Mouse (Mus musculus): ENCODE results near the gene Slc38a4. TPM values are rescaled to one million over a fixed set of nuclear protein-coding genes. Genes with fewer than 3 reads are reported as not detected.

Slc38a4 gene
- total and polyA plus RNA-seq, 3 experiments: 0.13 to 0.51 (median 0.17) TPM

DNA sequence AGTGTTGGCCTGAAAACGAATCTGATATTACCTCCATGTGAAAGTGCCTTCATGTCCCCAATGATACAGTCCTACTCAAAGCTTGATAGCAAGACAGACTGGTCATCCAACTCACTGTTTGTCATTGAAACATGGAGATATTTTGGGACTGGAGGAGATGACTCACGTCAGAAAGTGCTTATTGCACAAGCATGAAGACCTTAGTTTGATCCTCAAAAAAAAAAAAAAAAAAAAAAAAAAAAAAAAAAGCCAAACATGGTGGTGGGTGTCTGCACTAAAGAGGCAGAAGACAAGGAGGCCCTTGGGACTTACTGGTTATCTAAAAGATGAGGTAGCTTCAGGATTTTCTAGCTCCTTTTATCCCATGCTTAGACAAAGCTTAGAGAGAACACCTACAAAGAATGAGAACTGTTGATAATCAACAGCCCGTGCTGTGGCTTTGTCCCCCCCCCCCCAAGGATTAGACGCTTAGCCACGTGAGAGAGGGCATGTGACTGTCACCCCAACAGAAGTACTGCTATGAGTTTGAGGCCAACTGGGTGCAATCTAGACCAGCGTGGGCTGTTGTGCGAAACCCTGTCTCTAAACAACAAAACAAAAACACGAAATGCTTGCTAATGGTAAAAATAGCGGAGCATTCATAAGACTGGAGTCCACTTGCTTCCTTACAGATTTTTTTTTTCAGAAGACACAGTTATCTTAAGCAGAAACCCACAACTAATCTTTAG, 26.5 kb downstream of the Slc38a4 start (continued):
- TF ChIP-seq POLR2AphosphoS2 (IDR thresholded peaks at IDR 0.05; ENCODE audit: low read depth, low read length) (no peak), EP300 (IDR thresholded peaks at IDR 0.05; ENCODE audit: low read length) (peak; percentile 42; the same call in 1 of the 2 replicates), USF2 (conservative IDR thresholded peaks at IDR 0.05; ENCODE audit: low read depth, low read length) (peak; percentile 27; the same call in 1 of the 2 replicates), MYC (IDR thresholded peaks at IDR 0.05; ENCODE audit: low read depth, low read length) (0 out of 2 replicates have a peak, but pooled peaks have one; percentile 21)

GRCm38 (mm10) chr15:97028651-97029050, 27.1 kb downstream of the Slc38a4 start:
- Histone ChIP-seq H3K9ac (ENCODE audit: insufficient read depth, low read depth) (no peak overlapping the region), H3K27me3 (replicated peaks) (no peaks in the 10 kb centered on the region), H3K4me2 (ENCODE audit: insufficient read depth, low read depth, poor library complexity, severe bottlenecking) (peak overlapping the region; percentile 21; the same call in 1 of the 2 replicates), H3K4me3 (replicated peaks in 1 of 3; ENCODE audit: low read depth in 2 of 3, low read length in 2 of 3, poor library complexity in 1 of 3) (no peak overlapping the region), H3K36me3 (replicated peaks in 1 of 2; ENCODE audit: control insufficient read depth in 1 of 2, insufficient read depth in 1 of 2, low read length in 1 of 2) (no peaks in the 10 kb centered on the region), H3K27ac (ENCODE audit: insufficient read depth, low read depth) (peak overlapping the region; percentile 37), H3K9me3 (replicated peaks; ENCODE audit: low read length) (no peaks in the 10 kb centered on the region), H3K4me1 (ENCODE audit: control insufficient read depth in 1 of 2, insufficient read depth in 2 of 2) (peaks cover 14 to 20% of the 10 kb centered on the region in 2 experiments), H3K79me2 (replicated peaks; ENCODE audit: control insufficient read depth, extremely low read depth, insufficient read depth, poor library complexity, severe bottlenecking) (no peaks in the 10 kb centered on the region)
- no peak for TF ChIP-seq RAD21 (IDR thresholded peaks at IDR 0.05; ENCODE audit: low read depth, low read length)
- 0 out of 2 replicates have a peak, but pooled peaks have one; percentile 23 for TF ChIP-seq ETS1 (conservative IDR thresholded peaks at IDR 0.05; ENCODE audit: low read depth, low read length)
- 0 out of 2 replicates have a peak, but pooled peaks have one; percentile 26 for TF ChIP-seq RCOR1 (conservative IDR thresholded peaks at IDR 0.05; ENCODE audit: low read depth, low read length)
- in situ Hi-C loops (cut with MboI; ENCODE audit: low pct_ligation_motif_present, low pct_unique_long_range_greater_than_20kb, low sequenced_read_pairs) (no loop called here), dilution Hi-C loops (cut with MboI; ENCODE audit: extremely low pct_ligation_motif_present, extremely low pct_unique_long_range_greater_than_20kb, low sequenced_read_pairs) (no loop called here)
- DNase-seq (ENCODE audit: extremely low read depth): no peak

GRCm38 (mm10) chr15:97028046-97028634, 27.6 kb downstream of the Slc38a4 start:
- no peaks in the 10 kb centered on the region for H3K27me3 ChIP-seq (replicated peaks)
- dilution Hi-C loops (cut with MboI; ENCODE audit: extremely low pct_ligation_motif_present, extremely low pct_unique_long_range_greater_than_20kb, low sequenced_read_pairs) (no loop called here), in situ Hi-C loops (cut with MboI; ENCODE audit: low pct_ligation_motif_present, low pct_unique_long_range_greater_than_20kb, low sequenced_read_pairs) (no loop called here)
- H3K27ac ChIP-seq (ENCODE audit: insufficient read depth, low read depth): peak overlapping the region; percentile 37; the same call in 1 of the 2 replicates
- 0 out of 2 replicates have a peak, but pooled peaks have one; percentile 9 for TF ChIP-seq IRF4 (IDR thresholded peaks at IDR 0.05; ENCODE audit: low read depth, low read length)
- no peak for TF ChIP-seq USF2 (conservative IDR thresholded peaks at IDR 0.05; ENCODE audit: low read depth, low read length)
- peak; percentile 15; the same call in 1 of the 2 replicates for TF ChIP-seq ELF1 (IDR thresholded peaks at IDR 0.05; ENCODE audit: low read depth, low read length)
- no peak for TF ChIP-seq MAFK (IDR thresholded peaks at IDR 0.05; ENCODE audit: insufficient replicate concordance, low read length)
- no peak for TF ChIP-seq GABPA (IDR thresholded peaks at IDR 0.05; ENCODE audit: insufficient replicate concordance, low read depth, low read length)
- 0 out of 2 replicates have a peak, but pooled peaks have one; percentile 18 for TF ChIP-seq MXI1 (IDR thresholded peaks at IDR 0.05; ENCODE audit: low read depth, low read length)
- no peak for TF ChIP-seq HCFC1 (IDR thresholded peaks at IDR 0.05; ENCODE audit: low read depth, low read length)
- H3K4me1 ChIP-seq (ENCODE audit: control insufficient read depth in 1 of 2, insufficient read depth in 2 of 2): peaks cover 13 to 15% of the 10 kb centered on the region in 2 experiments; a peak in 3 of 4 replicates
- H3K9me3 ChIP-seq (replicated peaks; ENCODE audit: low read length): no peaks in the 10 kb centered on the region
- H3K4me2 ChIP-seq (ENCODE audit: insufficient read depth, low read depth, poor library complexity, severe bottlenecking): 0 out of 2 replicates have a peak overlapping the region, but pooled peaks have one; percentile 21
- H3K9ac ChIP-seq (ENCODE audit: insufficient read depth, low read depth): no peak overlapping the region
- DNase-seq (ENCODE audit: extremely low read depth): no peak
- no peaks in the 10 kb centered on the region for H3K79me2 ChIP-seq (replicated peaks; ENCODE audit: control insufficient read depth, extremely low read depth, insufficient read depth, poor library complexity, severe bottlenecking)
- H3K4me3 ChIP-seq (replicated peaks in 1 of 3; ENCODE audit: low read depth in 2 of 3, low read length in 2 of 3, poor library complexity in 1 of 3): no peak overlapping the region
- H3K36me3 ChIP-seq (replicated peaks in 1 of 2; ENCODE audit: control insufficient read depth in 1 of 2, insufficient read depth in 1 of 2, low read length in 1 of 2): no peaks in the 10 kb centered on the region
